In genomic region chr17:28246640-28247039, GRCm38 (mm10) we compare ENCODE assay signal across 11 mouse cellular contexts. TPM values are rescaled to one million over a fixed set of nuclear protein-coding genes. Genes with fewer than 3 reads are reported as not detected.
DNase-seq lines count a peak whose midpoint lies in the region; ATAC-seq and TF ChIP-seq lines count a peak whose summit lies in the region.
"Had no signal": no experiment of that assay in that cellular context is flagged by ENCODE, and none has a peak within 500 bp of the region (broad histone marks: within the 10 kb centered on the region; RNA-seq: fewer than 3 reads in every experiment).

No protein-coding gene starts in this region.

- no peak for ATAC-seq in intestine, postnatal 0 days
- ATAC-seq in intestine, embryonic 15.5 days: no peak
- no peak for ATAC-seq in embryonic facial prominence, embryonic 12.5 days (ENCODE audit: insufficient number of reproducible peaks, insufficient read depth, low FRiP score, low TSS enrichment)
- ATAC-seq in liver, embryonic 16.5 days (ENCODE audit: low read depth): no peak
- no peak for ATAC-seq in forebrain, embryonic 16.5 days

- H3K9me3 ChIP-seq in intestine, postnatal 0 days (ENCODE audit: control insufficient read depth): no peaks in the 10 kb centered on the region
- H3K9me3 ChIP-seq in intestine, embryonic 15.5 days: no peaks in the 10 kb centered on the region
- no peaks in the 10 kb centered on the region for H3K9me3 ChIP-seq in embryonic facial prominence, embryonic 12.5 days
- H3K9me3 ChIP-seq in liver, embryonic 16.5 days (replicated peaks; ENCODE audit: control insufficient read depth, low read length): no peaks in the 10 kb centered on the region
- H3K9me3 ChIP-seq in forebrain, embryonic 16.5 days (ENCODE audit: control insufficient read depth, low read length): no peaks in the 10 kb centered on the region
- H3K9me3 ChIP-seq: hindbrain, embryonic 15.5 days; stomach, embryonic 15.5 days had no signal

- H3K27me3 ChIP-seq in intestine, postnatal 0 days (replicated peaks; ENCODE audit: control insufficient read depth, insufficient read depth, low read length): no peaks in the 10 kb centered on the region
- H3K27me3 ChIP-seq in intestine, embryonic 15.5 days (replicated peaks): no peaks in the 10 kb centered on the region
- H3K27me3 ChIP-seq in embryonic facial prominence, embryonic 12.5 days: no peaks in the 10 kb centered on the region
- no peaks in the 10 kb centered on the region for H3K27me3 ChIP-seq in liver, embryonic 16.5 days (ENCODE audit: control insufficient read depth, insufficient read depth, low read depth, low read length)
- H3K27me3 ChIP-seq in forebrain, embryonic 16.5 days (replicated peaks; ENCODE audit: control insufficient read depth, insufficient read depth, low read length): no peaks in the 10 kb centered on the region
- H3K27me3 ChIP-seq: hindbrain, embryonic 15.5 days; stomach, embryonic 15.5 days had no signal

- no peak overlapping the region for H3K4me3 ChIP-seq in intestine, postnatal 0 days (ENCODE audit: low read depth, low read length)
- H3K4me3 ChIP-seq in intestine, embryonic 15.5 days (replicated peaks): no peak overlapping the region
- no peak overlapping the region for H3K4me3 ChIP-seq in embryonic facial prominence, embryonic 12.5 days
- no peak overlapping the region for H3K4me3 ChIP-seq in liver, embryonic 16.5 days (ENCODE audit: low read depth, low read length)
- no peak overlapping the region for H3K4me3 ChIP-seq in forebrain, embryonic 16.5 days (replicated peaks; ENCODE audit: low read length)
- H3K4me3 ChIP-seq: hindbrain, embryonic 15.5 days; stomach, embryonic 15.5 days had no signal

- no peak overlapping the region for H3K9ac ChIP-seq in intestine, postnatal 0 days (ENCODE audit: low read depth, low read length)
- H3K9ac ChIP-seq in intestine, embryonic 15.5 days: no peak overlapping the region
- H3K9ac ChIP-seq in embryonic facial prominence, embryonic 12.5 days: 0 out of 2 replicates have a peak overlapping the region, but pooled peaks have one; percentile 5
- no peak overlapping the region for H3K9ac ChIP-seq in liver, embryonic 16.5 days (ENCODE audit: low read depth, low read length)
- H3K9ac ChIP-seq in forebrain, embryonic 16.5 days (replicated peaks; ENCODE audit: low read depth, low read length): no peak overlapping the region
- H3K9ac ChIP-seq: hindbrain, embryonic 15.5 days; stomach, embryonic 15.5 days had no signal

- H3K36me3 ChIP-seq in intestine, postnatal 0 days (ENCODE audit: control insufficient read depth, insufficient read depth): peaks cover 19% of the 10 kb centered on the region
- no peaks in the 10 kb centered on the region for H3K36me3 ChIP-seq in intestine, embryonic 15.5 days
- peaks cover 2% of the 10 kb centered on the region; the same call in 1 of the 2 replicates for H3K36me3 ChIP-seq in embryonic facial prominence, embryonic 12.5 days
- no peaks in the 10 kb centered on the region for H3K36me3 ChIP-seq in liver, embryonic 16.5 days (ENCODE audit: control insufficient read depth, insufficient read depth)
- H3K36me3 ChIP-seq in forebrain, embryonic 16.5 days (ENCODE audit: control insufficient read depth, insufficient read depth): no peaks in the 10 kb centered on the region
- H3K36me3 ChIP-seq: hindbrain, embryonic 15.5 days; stomach, embryonic 15.5 days had no signal

- 0 out of 2 replicates have a peak, but pooled peaks have one; percentile 11 for TF ChIP-seq CTCF in intestine, postnatal 0 days (IDR thresholded peaks at IDR 0.05; ENCODE audit: low read depth)

- H3K27ac ChIP-seq in intestine, postnatal 0 days (ENCODE audit: low read depth, low read length): no peak overlapping the region
- H3K27ac ChIP-seq in intestine, embryonic 15.5 days: no peak overlapping the region
- H3K27ac ChIP-seq in embryonic facial prominence, embryonic 12.5 days: peak overlapping the region; percentile 64
- H3K27ac ChIP-seq in liver, embryonic 16.5 days (ENCODE audit: low read length): 0 out of 2 replicates have a peak overlapping the region, but pooled peaks have one; percentile 34
- no peak overlapping the region for H3K27ac ChIP-seq in forebrain, embryonic 16.5 days (ENCODE audit: low read length)
- H3K27ac ChIP-seq: hindbrain, embryonic 15.5 days; stomach, embryonic 15.5 days had no signal

- H3K4me2 ChIP-seq in intestine, postnatal 0 days (replicated peaks; ENCODE audit: low read depth): no peak overlapping the region
- H3K4me2 ChIP-seq in intestine, embryonic 15.5 days (replicated peaks): no peak overlapping the region
- H3K4me2 ChIP-seq in embryonic facial prominence, embryonic 12.5 days (replicated peaks): no peak overlapping the region
- H3K4me2 ChIP-seq in liver, embryonic 16.5 days (ENCODE audit: low read depth, low read length): peak overlapping the region; percentile 22; the same call in 1 of the 2 replicates
- H3K4me2 ChIP-seq in forebrain, embryonic 16.5 days (ENCODE audit: low read length): no peak overlapping the region
- H3K4me2 ChIP-seq: hindbrain, embryonic 15.5 days; stomach, embryonic 15.5 days had no signal

- 68% methylated on average over 11 of the region's 11 CpGs for WGBS in intestine, postnatal 0 days
- 71% methylated on average over 11 of the region's 11 CpGs for WGBS in intestine, embryonic 15.5 days
- 63% methylated on average over 11 of the region's 11 CpGs for WGBS in embryonic facial prominence, embryonic 12.5 days
- 37% methylated on average over 11 of the region's 11 CpGs for WGBS in liver, embryonic 16.5 days (ENCODE audit: insufficient replicate concordance)
- WGBS in forebrain, embryonic 16.5 days: 70% methylated on average over 11 of the region's 11 CpGs

- H3K4me1 ChIP-seq in intestine, postnatal 0 days (replicated peaks; ENCODE audit: control insufficient read depth, insufficient read depth, low read length): 0 out of 2 replicates have a peak, but pooled peaks cover 4% of the 10 kb centered on the region
- peaks cover 14% of the 10 kb centered on the region for H3K4me1 ChIP-seq in intestine, embryonic 15.5 days (replicated peaks)
- H3K4me1 ChIP-seq in embryonic facial prominence, embryonic 12.5 days: peaks cover 36% of the 10 kb centered on the region
- H3K4me1 ChIP-seq in liver, embryonic 16.5 days (ENCODE audit: control insufficient read depth, low read depth, low read length): peaks cover 33% of the 10 kb centered on the region
- peaks cover 6% of the 10 kb centered on the region; the same call in 1 of the 2 replicates for H3K4me1 ChIP-seq in forebrain, embryonic 16.5 days (replicated peaks; ENCODE audit: control insufficient read depth, insufficient read depth, low read length)

- DNase-seq in NIH3T3 (ENCODE audit: low read depth): peak; percentile 26
- DNase-seq in frontal cortex, adult 2 months (ENCODE audit: extremely low spot score in 1 of 2, low spot score in 1 of 2): no peak
- no peak for DNase-seq in layer of hippocampus, adult 8-10 months (ENCODE audit: low spot score in 2 of 2)
- DNase-seq: cerebellum, postnatal 25 days had no signal

RNA-seq across cellular contexts. Expression of gene Ppard, which starts 14.1 kb away (rescaled TPM):
- 1.7 and 2.1 TPM in 2 replicates for polyA plus RNA-seq in intestine, postnatal 0 days (2015; fragmentation: Nextera tagmentation; extraction: Ambion mirVana)
- 1.8 and 1.9 TPM in 2 replicates for polyA plus RNA-seq in intestine, embryonic 15.5 days (2015; fragmentation: Nextera tagmentation; extraction: Ambion mirVana)
- polyA plus RNA-seq in embryonic facial prominence, embryonic 12.5 days (2016; fragmentation: Nextera tagmentation; extraction: Ambion mirVana): 2.5 and 3.2 TPM in 2 replicates
- polyA plus RNA-seq in liver, embryonic 16.5 days (2015; fragmentation: Nextera tagmentation; extraction: Ambion mirVana): 0.62 and 0.77 TPM in 2 replicates
- 21.2 and 22.9 TPM in 2 replicates for polyA plus RNA-seq in frontal cortex, adult 2 months (2012; rRNA removed)
- total RNA-seq in layer of hippocampus, adult 8-10 months (2022): 10 to 100 TPM; 24.5 to 27.5 (median 26.7) TPM
- 1.2 and 1.3 TPM in 2 replicates for polyA plus RNA-seq in forebrain, embryonic 16.5 days (2015; fragmentation: Nextera tagmentation; extraction: Ambion mirVana)

RNA-seq across cellular contexts. Expression of gene Def6, which starts 39.1 kb away (rescaled TPM):
- 1.7 TPM in 2 replicates for polyA plus RNA-seq in intestine, postnatal 0 days (2015; fragmentation: Nextera tagmentation; extraction: Ambion mirVana)
- 3.4 and 4.3 TPM in 2 replicates for polyA plus RNA-seq in intestine, embryonic 15.5 days (2015; fragmentation: Nextera tagmentation; extraction: Ambion mirVana)
- 9.0 and 9.2 TPM in 2 replicates for polyA plus RNA-seq in embryonic facial prominence, embryonic 12.5 days (2016; fragmentation: Nextera tagmentation; extraction: Ambion mirVana)
- 7.2 and 8.2 TPM in 2 replicates for polyA plus RNA-seq in liver, embryonic 16.5 days (2015; fragmentation: Nextera tagmentation; extraction: Ambion mirVana)
- polyA plus RNA-seq in frontal cortex, adult 2 months (2012; rRNA removed): 5.6 and 5.9 TPM in 2 replicates
- total RNA-seq in layer of hippocampus, adult 8-10 months (2022): 1 to 10 TPM; 2.9 to 6.5 (median 3.5) TPM
- 4.5 and 4.6 TPM in 2 replicates for polyA plus RNA-seq in forebrain, embryonic 16.5 days (2015; fragmentation: Nextera tagmentation; extraction: Ambion mirVana)

Comparison
In these comparisons a context has a peak if more than half of its experiments do, and no peak if none do; other contexts are left out.
1. H3K27ac ChIP-seq: peak in embryonic facial prominence, embryonic 12.5 days (single experiment) and liver, embryonic 16.5 days (single experiment); none in intestine, postnatal 0 days (single experiment), intestine, embryonic 15.5 days (single experiment) and forebrain, embryonic 16.5 days (single experiment).